Mouse (Mus musculus) stomach, postnatal 0 days (tissue): ENCODE measurements around the gene Aldh1l1.

Experiments used
- CTCF ChIP-seq: IDR thresholded peaks from 2 replicates; pipeline ENCODE4 v1.5.1; 2016; ENCODE audit warnings: antibody characterized with exemption, low read depth, mild to moderate bottlenecking, moderate library complexity
- EP300 ChIP-seq: optimal IDR thresholded peaks from 2 replicates; pipeline ENCODE3; 2016; ENCODE audit warnings: antibody characterized with exemption

- TF ChIP-seq CTCF (no peak), EP300 (no peak)
Measured at GRCm38 (mm10) chr6:90551251-90551650, 65.0 kb downstream of the Aldh1l1 start.
